ENCODE assay signal across 12 mouse cellular contexts in genomic region chr12:65428214-65428981, GRCm38 (mm10).
A peak's percentile ranks its signal among the peaks of the same experiment; 100 is the strongest.
DNase-seq lines count a peak whose midpoint lies in the region; ATAC-seq and TF ChIP-seq lines count a peak whose summit lies in the region.
"Had no signal": no experiment of that assay in that cellular context is flagged by ENCODE, and none has a peak within 500 bp of the region (broad histone marks: within the 10 kb centered on the region; RNA-seq: fewer than 3 reads in every experiment).

No protein-coding gene starts in this region.

- intact Hi-C loops in left cerebral cortex, adult 2 months (cut with DNase I), result no loop called here
- intact Hi-C loops in heart, postnatal 10 days (cut with DNase I), result no loop called here

- DNase-seq in ES-CJ7 (ENCODE audit: low read depth, low spot score), result peak; percentile 88
- DNase-seq in embryo, embryonic 10.5 days (ENCODE audit: low spot score), result peak; percentile 76
- peak; percentile 40 for DNase-seq in forelimb bud, embryonic 11.5 days (ENCODE audit: low read depth, low spot score)
- no peak for DNase-seq in left cerebral cortex, adult 2 months (ENCODE audit: extremely low spot score in 1 of 2, low spot score in 2 of 2)
- no peak for DNase-seq in heart, postnatal 10 days
- no peak for DNase-seq in thymus, postnatal 36 days
- DNase-seq: adrenal gland, postnatal 25 days; heart, adult 11 months; kidney, adult 8-10 months; thymus, postnatal 14 days had no signal

- no peak overlapping the region for H3K4me3 ChIP-seq in midbrain, embryonic 12.5 days
- no peak overlapping the region for H3K4me3 ChIP-seq in left cerebral cortex, adult 2 months

- no peaks in the 10 kb centered on the region for H3K9me3 ChIP-seq in midbrain, embryonic 12.5 days

- no peaks in the 10 kb centered on the region for H3K36me3 ChIP-seq in midbrain, embryonic 12.5 days

- H3K4me1 ChIP-seq in midbrain, embryonic 12.5 days, result no peaks in the 10 kb centered on the region

- no peak for TF ChIP-seq CTCF in left cerebral cortex, adult 2 months (IDR thresholded peaks at IDR 0.05)

- ATAC-seq in midbrain, embryonic 12.5 days (ENCODE audit: low FRiP score, low read depth), result peak; percentile 44; the same call in 1 of the 2 replicates
- ATAC-seq in megakaryocyte progenitor cell, adult 5-6 weeks (replicated peaks; ENCODE audit: poor library complexity), result no peak

- 68% methylated on average over 23 of the region's 23 CpGs for WGBS in midbrain, embryonic 12.5 days

- H3K27me3 ChIP-seq in midbrain, embryonic 12.5 days, result no peaks in the 10 kb centered on the region

- H3K4me2 ChIP-seq in midbrain, embryonic 12.5 days (replicated peaks), result 0 out of 2 replicates have a peak overlapping the region, but pooled peaks have one; percentile 9

- H3K9ac ChIP-seq in midbrain, embryonic 12.5 days (replicated peaks), result no peak overlapping the region

- H3K27ac ChIP-seq in midbrain, embryonic 12.5 days (replicated peaks), result no peak overlapping the region
- H3K27ac ChIP-seq in left cerebral cortex, adult 2 months, result no peak overlapping the region

Comparison
In these comparisons a context has a peak if more than half of its experiments do, and no peak if none do; other contexts are left out.
1. DNase-seq: peak in ES-CJ7 (single experiment), embryo, embryonic 10.5 days (single experiment) and forelimb bud, embryonic 11.5 days (single experiment); none in left cerebral cortex, adult 2 months (0 of 2), heart, postnatal 10 days (0 of 2) and thymus, postnatal 36 days (0 of 2).